Mouse (Mus musculus) heart, postnatal 0 days (tissue): ENCODE results near the gene Metrn. TPM values are rescaled to one million over a fixed set of nuclear protein-coding genes. Genes with fewer than 3 reads are reported as not detected.

Experiments used
- ATAC-seq: fragments of 200-750 bp; cut with Nextera tagmentation; 2 replicates; pipeline ENCODE4 v1.8.0; 2017; ENCODE audit warnings: low read depth, moderate number of reproducible peaks, moderate library complexity; ENCODE audit not compliant: insufficient read depth
- DNase-seq: peaks from one replicate; pipeline ENCODE4 v3.0.0-alpha.2; 2016; ENCODE audit warnings: low spot score
- H3K27ac ChIP-seq: fragments of 300-500 bp; sonication (generic); 2 replicates; pipeline ENCODE4 v1.5.1; 2014; ENCODE audit warnings: low read depth, mild to moderate bottlenecking
- H3K27me3 ChIP-seq: fragments of 300-500 bp; sonication (generic); 2 replicates; pipeline ENCODE4 v1.6.1; 2014; ENCODE audit warnings: low read length, mixed read lengths; ENCODE audit not compliant: control insufficient read depth, insufficient read depth
- H3K36me3 ChIP-seq: fragments of 300-500 bp; sonication (generic); replicated peaks from 2 replicates; pipeline ENCODE4 v1.6.1; 2014; ENCODE audit warnings: low read length, mixed read lengths; ENCODE audit not compliant: control insufficient read depth, insufficient read depth
- H3K4me1 ChIP-seq: fragments of 300-500 bp; sonication (generic); 2 replicates; pipeline ENCODE4 v1.6.1; 2014; ENCODE audit warnings: antibody characterized with exemption; ENCODE audit not compliant: control insufficient read depth, insufficient read depth
- H3K4me2 ChIP-seq: fragments of 300-500 bp; sonication (generic); 2 replicates; pipeline ENCODE4 v1.6.1; 2014; ENCODE audit warnings: low read depth, mild to moderate bottlenecking, low read length, moderate library complexity
- H3K4me3 ChIP-seq: fragments of 300-500 bp; sonication (generic); 2 replicates; pipeline ENCODE4 v1.5.1; 2014; ENCODE audit warnings: low read depth, low read length
- H3K9ac ChIP-seq: fragments of 300-500 bp; sonication (generic); replicated peaks from 2 replicates; pipeline ENCODE4 v1.6.1; 2014; ENCODE audit warnings: low read depth, low read length, mixed read lengths
- H3K9me3 ChIP-seq: fragments of 300-500 bp; sonication (generic); replicated peaks from 2 replicates; pipeline ENCODE4 v1.6.1; 2016; ENCODE audit warnings: low read length; ENCODE audit not compliant: control insufficient read depth
- CTCF ChIP-seq: IDR thresholded peaks from 2 replicates; pipeline ENCODE4 v1.5.1; 2016; ENCODE audit warnings: antibody characterized with exemption, control low read depth, low read depth
- EP300 ChIP-seq: IDR thresholded peaks from 2 replicates; pipeline ENCODE4 v1.6.1; 2016; ENCODE audit warnings: antibody characterized with exemption, low read depth
- WGBS: fragments of 180-500 bp; shearing (Covaris S2); extraction: QIAGEN DNeasy Blood & Tissue Kit; methylation state at CpG from one replicate; pipeline ENCODE4 v1.1.7; 2014; 5-methylcytosine and 5-hydroxymethylcytosine counted together
- polyA plus RNA-seq: library from polyadenylated mRNA; unstranded; fragments of >200 nt; fragmentation: Nextera tagmentation; extraction: Ambion mirVana; gene quantifications from 2 replicates; pipeline ENCODE4 v1.2.1, GENCODE M21; 2015
- total RNA-seq: library from RNA; depleted of rRNA; stranded (reverse); fragments of >200 nt; gene quantifications from 2 replicates; pipeline ENCODE4 v1.2.3, GENCODE M21; 2014; ENCODE audit warnings: low replicate concordance

Gene Metrn
- total and polyA plus RNA-seq, 2 experiments from 2014 or later = 18.2 to 75.3 TPM

- no peaks in the 10 kb centered on the region for H3K9me3 ChIP-seq
- H3K36me3 ChIP-seq = peaks cover 42% of the 10 kb centered on the region
- no peaks in the 10 kb centered on the region for H3K27me3 ChIP-seq
- TF ChIP-seq EP300 (no peak), CTCF (no peak)
- peaks cover 31% of the 10 kb centered on the region for H3K4me1 ChIP-seq
- peak within 1 kb of the TSS; percentile 57 for H3K9ac ChIP-seq
- H3K4me3 ChIP-seq = peak within 1 kb of the TSS; percentile 48
- ATAC-seq (peak; percentile 7), DNase-seq (peak; percentile 61)
- under 1% methylated on average over 29 of the region's 29 CpGs for WGBS
- H3K27ac ChIP-seq = peak within 1 kb of the TSS; percentile 77
- peak within 1 kb of the TSS; percentile 86 for H3K4me2 ChIP-seq
These were observed 40.1 kb upstream of the Metrn start, which contains the start of gene Rhbdl1 for GRCm38 (mm10) chr17:25837076-25837410. Rhbdl1 (minus strand) TSS chr17:25837295.

GRCm38 (mm10) chr17:25836397-25837075, 39.6 kb upstream of the Metrn start:
- Histone ChIP-seq H3K36me3 (peaks cover 38% of the 10 kb centered on the region), H3K4me2 (peak overlapping the region; percentile 86), H3K9ac (peak overlapping the region; percentile 57), H3K4me3 (peak overlapping the region; percentile 48), H3K27ac (peak overlapping the region; percentile 77), H3K27me3 (no peaks in the 10 kb centered on the region), H3K4me1 (peaks cover 36% of the 10 kb centered on the region), H3K9me3 (no peaks in the 10 kb centered on the region)
- TF ChIP-seq EP300 = no peak
- TF ChIP-seq CTCF = no peak
- WGBS = 21% methylated on average over 23 of the region's 23 CpGs
- ATAC-seq (no peak), DNase-seq (no peak)

DNA sequence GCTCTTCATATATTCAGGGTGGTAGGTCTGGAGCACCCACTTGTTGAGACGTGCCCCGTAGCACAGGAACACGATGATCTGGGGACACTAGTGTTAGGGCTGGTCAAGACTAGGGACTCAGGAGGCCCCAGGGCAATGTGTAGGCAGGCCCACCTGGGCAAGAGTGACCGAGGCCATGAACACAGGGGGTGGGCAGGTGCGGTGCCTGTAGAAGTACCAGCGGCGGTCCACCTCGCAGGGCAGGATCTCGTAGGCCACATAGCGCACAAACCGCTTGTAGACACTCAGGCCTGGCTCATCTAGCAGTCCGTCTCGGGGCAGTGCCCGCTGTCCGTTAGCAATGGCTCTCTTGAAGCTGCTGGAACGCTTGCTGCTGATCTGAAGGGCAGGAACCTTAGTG, 38.9 kb upstream of the Metrn start:
- no peaks in the 10 kb centered on the region for H3K9me3 ChIP-seq
- DNase-seq = no peak
- peaks cover 38% of the 10 kb centered on the region for H3K36me3 ChIP-seq
- no peak overlapping the region for H3K4me3 ChIP-seq
- 92% methylated on average over 16 of the region's 16 CpGs for WGBS
- H3K4me1 ChIP-seq = peaks cover 43% of the 10 kb centered on the region
- no peaks in the 10 kb centered on the region for H3K27me3 ChIP-seq
- no peak for TF ChIP-seq CTCF
- TF ChIP-seq EP300 = no peak
- 0 out of 2 replicates have a peak overlapping the region, but pooled peaks have one; percentile 57 for H3K9ac ChIP-seq
- ATAC-seq = no peak
- H3K27ac ChIP-seq = peak overlapping the region; percentile 77
- peak overlapping the region; percentile 95; the same call in 1 of the 2 replicates for H3K4me2 ChIP-seq

DNA sequence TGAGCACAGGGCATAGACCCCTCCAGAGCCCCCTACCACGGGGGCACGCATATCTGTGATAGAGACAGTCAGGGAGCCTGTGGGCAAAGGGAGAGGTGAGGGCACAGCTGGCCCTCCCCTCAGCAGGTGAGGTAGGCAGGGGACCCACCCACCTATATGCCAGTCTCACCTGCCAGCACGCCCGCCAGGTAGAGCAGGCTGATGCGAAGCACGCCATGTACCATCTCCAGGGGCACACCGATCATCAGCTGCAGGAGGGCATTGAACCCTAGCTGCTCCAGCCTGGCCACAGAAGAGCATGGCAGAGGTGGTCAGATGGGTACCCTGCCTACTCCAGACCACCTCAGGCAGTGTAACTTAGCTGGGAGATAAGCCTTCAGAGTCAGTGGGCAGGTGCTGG, 38.4 kb upstream of the Metrn start:
- H3K27ac ChIP-seq = no peak overlapping the region
- TF ChIP-seq EP300 (no peak), CTCF (no peak)
- ATAC-seq = no peak
- no peaks in the 10 kb centered on the region for H3K9me3 ChIP-seq
- 95% methylated on average over 7 of the region's 7 CpGs for WGBS
- no peak overlapping the region for H3K9ac ChIP-seq
- DNase-seq = no peak
- H3K36me3 ChIP-seq = peaks cover 38% of the 10 kb centered on the region
- H3K4me3 ChIP-seq = no peak overlapping the region
- H3K4me1 ChIP-seq = peaks cover 43% of the 10 kb centered on the region
- H3K27me3 ChIP-seq = no peaks in the 10 kb centered on the region
- peak overlapping the region; percentile 95; the same call in 1 of the 2 replicates for H3K4me2 ChIP-seq

- peaks cover 35% of the 10 kb centered on the region for H3K36me3 ChIP-seq
- no peaks in the 10 kb centered on the region for H3K9me3 ChIP-seq
- H3K4me3 ChIP-seq = peak overlapping the region; percentile 77
- DNase-seq = no peak
- peak overlapping the region; percentile 95 for H3K4me2 ChIP-seq
- TF ChIP-seq CTCF (no peak), EP300 (no peak)
- H3K9ac ChIP-seq = peak overlapping the region; percentile 79
- no peaks in the 10 kb centered on the region for H3K27me3 ChIP-seq
- ATAC-seq = no peak
- WGBS = 76% methylated on average over 12 of the region's 12 CpGs
- H3K27ac ChIP-seq = peak overlapping the region; percentile 99
- H3K4me1 ChIP-seq = peaks cover 45% of the 10 kb centered on the region
These were observed 37.8 kb upstream of the Metrn start for GRCm38 (mm10) chr17:25834595-25835222.
